In genomic region chr7:27258205-27258899, GRCm38 (mm10) we compare ENCODE assay signal across 8 mouse cellular contexts. TPM values are rescaled to one million over a fixed set of nuclear protein-coding genes. Genes with fewer than 3 reads are reported as not detected.
DNase-seq lines count a peak whose midpoint lies in the region; ATAC-seq and TF ChIP-seq lines count a peak whose summit lies in the region.

TSS of gene Numbl (plus strand) at chr7:27258433.

- no peak for TF ChIP-seq CTCF in lung, adult 2 months (IDR thresholded peaks at IDR 0.05; ENCODE audit: insufficient read depth, low read length)

- H3K9ac ChIP-seq in forebrain, embryonic 15.5 days (replicated peaks), result peak within 1 kb of the TSS; percentile 94

- peak within 1 kb of the TSS; percentile 82 for H3K4me3 ChIP-seq in forebrain, embryonic 15.5 days
- H3K4me3 ChIP-seq in lung, adult 2 months (replicated peaks; ENCODE audit: extremely low read depth, low read depth, low read length), result peak within 1 kb of the TSS; percentile 79

- peak; percentile 28; the same call in 1 of the 2 replicates for TF ChIP-seq POLR2A in lung, adult 2 months (IDR thresholded peaks at IDR 0.05; ENCODE audit: borderline replicate concordance, extremely low read depth, low read depth, low read length)

- ATAC-seq in forebrain, embryonic 15.5 days (replicated peaks), result peak; percentile 67
- ATAC-seq in neutrophil, adult 5-6 weeks (ENCODE audit: extremely low read depth, insufficient number of reproducible peaks, low FRiP score, poor library complexity, severe bottlenecking), result peak; percentile 79

- H3K4me2 ChIP-seq in forebrain, embryonic 15.5 days (replicated peaks), result peak within 1 kb of the TSS; percentile 77

- peak within 1 kb of the TSS; percentile 95 for H3K27ac ChIP-seq in forebrain, embryonic 15.5 days (replicated peaks)

- H3K4me1 ChIP-seq in forebrain, embryonic 15.5 days, result peaks cover 49% of the 10 kb centered on the region
- no peaks in the 10 kb centered on the region for H3K4me1 ChIP-seq in lung, adult 2 months (ENCODE audit: control insufficient read depth, insufficient read depth, low read length)

- no peaks in the 10 kb centered on the region for H3K9me3 ChIP-seq in forebrain, embryonic 15.5 days

- intact Hi-C loops in heart, postnatal 25 days (cut with DNase I), result no loop called here

- H3K27me3 ChIP-seq in forebrain, embryonic 15.5 days, result no peaks in the 10 kb centered on the region

- peaks cover 15% of the 10 kb centered on the region for H3K36me3 ChIP-seq in forebrain, embryonic 15.5 days

- 0% methylated on average over 44 of the region's 47 CpGs for WGBS in forebrain, embryonic 15.5 days
- WGBS in lung, adult 2 months, result under 1% methylated on average over 47 of the region's 47 CpGs

- peak; percentile 93 for DNase-seq in ES-CJ7 (ENCODE audit: low read depth, low spot score)
- DNase-seq in cerebellum, adult 11 months, result peak; percentile 95
- peak; percentile 87 for DNase-seq in heart, postnatal 25 days (ENCODE audit: low spot score)
- DNase-seq in layer of hippocampus, adult 18-20 months (ENCODE audit: low spot score in 2 of 2), result peak; percentile 83 to 94
- DNase-seq in lung, adult 2 months, result peak; percentile 91
- peak; percentile 86 to 90 for DNase-seq in thymus, adult 18-20 months

RNA-seq across cellular contexts. Expression of gene Numbl, which starts in this region (rescaled TPM):
- polyA plus RNA-seq in forebrain, embryonic 15.5 days (2015; fragmentation: Nextera tagmentation; extraction: Ambion mirVana), result 47.2 and 49.0 TPM in 2 replicates
- 1 to 10 TPM; 4.5 to 5.3 TPM for total RNA-seq in heart, postnatal 25 days (2021)
- total RNA-seq in layer of hippocampus, adult 18-20 months (2021), result 100 to 1,000 TPM; 141 to 149 TPM
- 33.0 and 36.4 TPM in 2 replicates for polyA plus RNA-seq in lung, adult 2 months (2012; rRNA removed)
- 0.86 and 2.7 TPM in 2 replicates for total RNA-seq in neutrophil, adult 5-6 weeks (2017)

Comparison
In these comparisons a context has a peak if more than half of its experiments do, and no peak if none do; other contexts are left out.
1. Peak in every context shown above with its lines: DNase-seq, ATAC-seq, H3K4me3 ChIP-seq and H3K27ac ChIP-seq.
2. RNA of gene Numbl (total RNA-seq): 141 to 149 TPM in layer of hippocampus, adult 18-20 months; 4.5 to 5.3 TPM in heart, postnatal 25 days and 0.86 to 2.7 TPM in neutrophil, adult 5-6 weeks; every median in the first group is over 10 times any median in the second.